Mouse (Mus musculus) left cerebral cortex, postnatal 10 days (tissue): Measurements from ENCODE around the gene Noxo1. TPM values are rescaled to one million over a fixed set of nuclear protein-coding genes. Genes with fewer than 3 reads are reported as not detected.
A peak's percentile ranks its signal among the peaks of the same experiment; 100 is the strongest.
"Not testable (repeated sequence)": the region's sequence is repeated elsewhere in the genome, so short reads cannot be mapped to it uniquely, and the experiment has no call there.

Experiments
- DNase-seq, 2 experiments: peaks; one replicate each; pipeline ENCODE4 v3.0.0; 2021 to 2022; ENCODE audit warnings: low spot score in 2 of 2, mixed read lengths in 1 of 2; ENCODE audit errors: extremely low spot score in 1 of 2
- intact Hi-C: fragments of 180-260 bp; cut with DNase I; formaldehyde crosslinking; loops from one replicate; pipeline ENCODE4 v1.15.1; 2025
- total RNA-seq, 2 experiments: library from RNA; stranded (reverse); gene quantifications; 2 replicates each; pipeline ENCODE4 v1.2.3; 2021

Gene Noxo1
- total RNA-seq: 1 to 10 TPM; 2.7 to 5.1 TPM

DNA sequence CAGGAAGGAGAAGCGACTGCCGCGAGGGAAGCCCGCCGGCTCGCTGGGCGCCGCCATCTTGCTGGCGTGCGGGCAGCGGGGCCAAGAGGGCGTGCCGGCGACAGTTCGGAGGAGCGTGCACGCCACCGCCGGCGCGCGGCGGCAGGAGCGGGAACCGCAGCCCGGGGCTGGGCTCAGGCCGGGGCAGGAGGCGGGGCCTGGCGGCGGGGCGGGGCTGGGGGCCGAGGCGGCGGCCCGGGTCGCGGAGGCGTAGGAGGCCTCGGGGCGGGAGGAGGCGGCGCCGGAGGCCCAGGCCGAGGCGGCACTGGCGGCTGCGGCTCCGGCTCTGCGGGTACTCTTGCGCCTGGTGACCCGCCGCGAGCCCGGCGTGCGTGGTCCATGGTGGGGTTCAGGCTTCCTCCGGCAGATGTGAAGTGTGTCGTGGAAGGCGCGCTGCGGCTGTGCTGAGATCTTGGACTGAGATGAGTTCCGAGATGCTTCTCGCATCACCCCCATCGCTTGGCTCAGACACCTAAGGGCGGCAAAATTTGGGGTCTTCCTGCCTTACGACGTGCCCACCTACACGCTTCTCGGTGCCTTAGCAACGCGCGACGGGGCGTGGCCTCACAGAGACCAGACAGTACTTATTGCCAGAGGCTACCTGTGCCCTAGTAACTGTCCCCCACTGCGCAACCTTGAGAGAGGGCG is at the start of gene Noxo1, which contains the start of gene Gfer:
TSS of gene Noxo1 (plus strand) at position 224 of the 687 bp plus-strand sequence.
TSS of gene Gfer (minus strand) at position 146 of the 687 bp plus-strand sequence.
- DNase-seq: peak; percentile 65 to 93
- intact Hi-C loops: no loop called here

GRCm38 (mm10) chr17:24646381-24646780 is 49.7 kb upstream of the Noxo1 start:
- DNase-seq: no peak
- intact Hi-C loops: no loop called here

GRCm38 (mm10) chr17:24647493-24647892 is 48.5 kb upstream of the Noxo1 start:
- intact Hi-C loops: no loop called here
- no peak for DNase-seq

DNA sequence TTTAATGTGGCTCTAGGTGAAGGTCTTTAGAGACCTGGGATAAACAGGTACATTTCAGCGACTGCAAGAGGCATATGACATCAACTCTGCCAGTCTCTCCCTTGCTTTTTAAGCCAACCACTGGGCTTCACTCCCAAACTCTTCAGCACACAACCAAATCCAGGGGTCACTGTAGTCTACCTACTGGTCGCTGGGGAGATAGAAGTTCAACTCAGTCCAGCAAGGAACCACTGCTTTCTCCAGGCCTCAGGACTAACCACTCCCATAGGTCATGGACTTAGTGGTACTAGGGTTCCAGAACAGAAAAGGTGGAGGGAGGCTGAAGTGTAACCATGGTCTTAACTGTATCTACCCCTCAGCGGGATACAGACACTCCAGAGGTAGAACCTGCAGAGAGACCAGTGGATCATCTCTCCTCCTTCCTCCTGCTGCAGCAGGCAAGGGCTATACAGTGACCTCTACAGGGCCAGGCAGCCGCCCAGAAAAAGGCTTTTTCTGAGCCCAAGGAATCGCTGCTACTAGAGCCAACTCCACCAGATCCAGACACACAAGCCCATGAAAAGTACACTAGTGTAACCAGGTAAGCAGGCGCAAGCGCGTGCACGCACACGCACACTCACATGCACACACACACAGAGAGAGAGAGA is 47.2 kb upstream of the Noxo1 start:
- intact Hi-C loops: no loop called here

DNA sequence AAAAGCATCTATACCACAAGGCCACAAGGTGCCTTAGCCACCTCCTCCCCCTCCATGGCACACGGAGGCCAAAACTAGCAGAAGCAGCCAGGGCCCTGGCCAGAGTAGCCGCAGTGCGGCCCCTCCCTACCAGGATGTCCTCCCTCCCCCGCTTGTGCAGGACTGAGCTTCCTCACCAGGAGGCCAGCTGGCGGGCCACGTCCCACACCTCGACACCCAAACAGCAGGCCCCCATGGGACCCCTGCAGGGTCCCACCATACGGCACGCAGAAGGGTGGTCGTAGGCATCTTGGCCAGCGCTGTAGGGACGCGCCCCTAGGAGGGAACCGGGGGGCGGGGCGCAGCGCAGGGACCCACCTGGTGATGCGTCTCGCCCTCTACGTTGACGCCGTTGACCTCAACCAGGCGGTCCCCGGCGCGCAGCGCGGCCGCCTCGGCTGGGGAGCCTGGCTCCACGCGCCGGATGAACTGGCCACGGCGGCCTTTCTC is 46.4 kb upstream of the Noxo1 start:
- peak in 1 of 2 experiments; percentile 78 for DNase-seq
- intact Hi-C loops: no loop called here

More for the DNA sequence above, 47.2 kb upstream of the Noxo1 start:
- DNase-seq: no peak

- intact Hi-C loops: no loop called here
- peak in 1 of 2 experiments; percentile 82 for DNase-seq
Observed at GRCm38 (mm10) chr17:24650070-24650616, 45.9 kb upstream of the Noxo1 start, which contains the start of gene Slc9a3r2. TSS of gene Slc9a3r2 (minus strand) at chr17:24650327.

DNA sequence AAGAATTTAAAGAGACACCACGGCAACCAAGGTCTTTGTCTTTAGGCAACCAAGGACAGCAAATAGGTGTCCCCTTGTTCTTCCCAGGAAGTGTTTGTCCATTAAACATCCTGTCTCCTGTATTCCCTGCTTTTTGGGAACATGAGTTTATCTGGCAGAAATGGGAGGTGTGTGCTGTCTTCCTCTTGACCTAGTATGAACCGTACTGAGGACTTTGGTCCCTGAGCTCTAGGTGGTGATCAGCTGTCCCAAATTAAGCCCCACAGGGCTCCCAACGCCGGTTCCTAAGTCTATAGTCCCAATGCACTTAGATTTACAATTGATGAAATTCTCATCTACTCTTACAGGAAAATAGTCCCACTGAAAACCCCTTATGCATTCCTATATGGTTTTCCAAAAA is 45.3 kb upstream of the Noxo1 start:
- intact Hi-C loops: no loop called here
- no peak for DNase-seq

- DNase-seq: no peak
- intact Hi-C loops: no loop called here
Observed at GRCm38 (mm10) chr17:24651835-24652234, 44.2 kb upstream of the Noxo1 start.

DNA sequence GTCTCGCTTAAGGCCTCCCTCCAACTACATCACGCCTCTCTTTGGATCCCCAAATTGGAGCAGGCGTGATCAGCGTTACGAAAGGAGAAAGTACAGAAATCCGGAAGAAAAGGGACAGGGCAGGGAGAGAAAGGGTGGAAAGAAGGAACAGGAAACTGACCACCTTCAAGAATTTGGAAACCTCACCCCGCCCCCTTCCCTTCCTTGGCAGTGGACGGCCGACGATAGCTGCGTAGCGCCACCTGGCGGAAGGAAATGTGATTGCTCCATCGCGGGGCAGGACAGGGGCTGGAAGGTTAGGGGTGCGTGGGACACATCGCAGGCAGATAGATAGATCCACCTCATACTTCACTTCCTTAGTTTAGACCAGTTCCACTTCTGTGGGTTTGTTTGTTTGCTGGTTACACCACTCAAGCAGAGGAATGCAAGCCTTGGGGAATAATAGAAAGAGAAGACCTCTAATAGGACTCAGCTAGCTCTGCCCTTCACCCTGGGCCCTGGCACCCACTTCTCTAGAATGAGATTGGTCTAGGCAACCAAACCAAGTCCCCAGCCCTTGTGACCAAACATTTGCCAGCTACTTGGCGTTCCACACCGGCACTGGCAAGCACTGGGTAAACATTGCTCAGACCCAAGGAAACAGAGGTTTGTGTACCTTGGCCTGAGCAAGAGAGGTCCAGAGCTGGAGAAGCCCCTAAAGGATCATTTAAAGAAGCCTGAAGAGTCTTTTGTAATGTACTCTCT is 41.9 kb upstream of the Noxo1 start:
- peak in 1 of 2 experiments; percentile 86 for DNase-seq
- intact Hi-C loops: no loop called here

- no peak for DNase-seq
- intact Hi-C loops: no loop called here
Observed at GRCm38 (mm10) chr17:24654969-24655368, 41.1 kb upstream of the Noxo1 start.

- intact Hi-C loops: no loop called here
- no peak for DNase-seq
Observed at GRCm38 (mm10) chr17:24658017-24658758, 37.8 kb upstream of the Noxo1 start, which contains the start of gene Npw. TSS of gene Npw (minus strand) at chr17:24658457.

DNA sequence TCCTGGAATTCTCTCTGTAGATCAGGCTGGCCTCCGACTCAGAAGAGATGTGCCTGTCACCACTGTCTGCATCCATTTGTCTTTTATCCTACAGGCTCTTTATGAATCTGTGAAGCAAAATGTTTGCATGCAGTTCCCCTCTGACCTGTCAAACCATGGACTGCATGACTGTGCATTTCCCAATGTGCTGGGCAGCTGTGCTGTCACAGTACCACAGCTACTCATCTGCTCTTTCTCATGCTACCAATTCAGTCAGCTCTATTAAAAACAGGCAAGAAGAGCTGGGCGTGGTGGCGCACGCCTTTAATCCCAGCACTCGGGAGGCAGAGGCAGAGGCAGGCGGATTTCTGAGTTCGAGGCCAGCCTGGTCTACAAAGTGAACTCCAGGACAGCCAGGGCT is 29.0 kb upstream of the Noxo1 start:
- intact Hi-C loops, DNase-seq: not testable (repeated sequence)

- DNase-seq: peak in 1 of 2 experiments; percentile 60
- intact Hi-C loops: no loop called here
Observed at GRCm38 (mm10) chr17:24667416-24667815, 28.6 kb upstream of the Noxo1 start.

- DNase-seq, intact Hi-C loops: not testable (repeated sequence)
Observed at GRCm38 (mm10) chr17:24669214-24669544, 26.9 kb upstream of the Noxo1 start.

GRCm38 (mm10) chr17:24669545-24670245 is 26.3 kb upstream of the Noxo1 start, which contains the start of gene Zfp598:
TSS of gene Zfp598 (plus strand) at chr17:24669687.
- intact Hi-C loops: no loop called here
- peak; percentile 91 to 97 for DNase-seq

GRCm38 (mm10) chr17:24670246-24670844 is 25.7 kb upstream of the Noxo1 start:
- no peak for DNase-seq
- intact Hi-C loops: no loop called here

DNA sequence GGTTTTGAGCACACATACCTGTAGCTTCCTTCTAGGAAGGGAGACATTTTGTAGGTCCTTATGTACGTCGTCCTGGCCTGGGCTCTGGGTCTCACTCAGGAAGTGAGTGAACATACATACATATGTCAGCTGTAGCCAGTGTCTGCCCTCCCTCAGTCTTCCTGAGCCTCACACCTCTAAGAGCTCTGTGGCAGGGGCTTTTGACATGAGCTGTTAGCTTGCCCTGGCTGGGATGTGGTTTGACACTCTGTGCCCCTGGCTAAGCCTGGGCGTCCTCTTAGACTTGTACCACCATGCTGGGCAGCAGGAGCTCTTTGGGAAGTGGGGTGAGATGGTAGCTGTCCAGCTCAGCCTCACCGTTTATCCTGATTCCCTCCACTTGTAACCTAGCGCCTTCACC is 24.7 kb upstream of the Noxo1 start:
- intact Hi-C loops: no loop called here
- no peak for DNase-seq
